Comparison of ENCODE assay signal across 8 mouse cellular contexts in genomic region chr8:95806461-95807191, GRCm38 (mm10). TPM values are rescaled to one million over a fixed set of nuclear protein-coding genes. Genes with fewer than 3 reads are reported as not detected.
A peak's percentile ranks its signal among the peaks of the same experiment; 100 is the strongest.
DNase-seq lines count a peak whose midpoint lies in the region; ATAC-seq and TF ChIP-seq lines count a peak whose summit lies in the region.

No protein-coding gene starts in this region.

- peaks cover 9% of the 10 kb centered on the region for H3K36me3 ChIP-seq in forebrain, embryonic 13.5 days (ENCODE audit: poor library complexity, severe bottlenecking)
- peaks cover 3% of the 10 kb centered on the region; the same call in 1 of the 2 replicates for H3K36me3 ChIP-seq in kidney, embryonic 16.5 days (ENCODE audit: insufficient read depth, low read length)
- no peaks in the 10 kb centered on the region for H3K36me3 ChIP-seq in midbrain, embryonic 15.5 days (replicated peaks)
- H3K36me3 ChIP-seq in thymus, adult 2 months (ENCODE audit: control insufficient read depth, insufficient read depth, low read length): no peaks in the 10 kb centered on the region

- H3K9ac ChIP-seq in forebrain, embryonic 13.5 days: peak overlapping the region; percentile 96
- peak overlapping the region; percentile 98 for H3K9ac ChIP-seq in kidney, embryonic 16.5 days (replicated peaks; ENCODE audit: low read length)
- peak overlapping the region; percentile 95 for H3K9ac ChIP-seq in midbrain, embryonic 15.5 days

- H3K27ac ChIP-seq in forebrain, embryonic 13.5 days: peak overlapping the region; percentile 86
- H3K27ac ChIP-seq in kidney, embryonic 16.5 days (ENCODE audit: low read length): peak overlapping the region; percentile 93
- H3K27ac ChIP-seq in midbrain, embryonic 15.5 days: peak overlapping the region; percentile 95
- H3K27ac ChIP-seq in thymus, adult 2 months (ENCODE audit: control insufficient read depth, insufficient read depth, low read length): peak overlapping the region; percentile 80

- no peaks in the 10 kb centered on the region for H3K27me3 ChIP-seq in forebrain, embryonic 13.5 days
- no peaks in the 10 kb centered on the region for H3K27me3 ChIP-seq in kidney, embryonic 16.5 days (ENCODE audit: insufficient read depth, low read length)
- no peaks in the 10 kb centered on the region for H3K27me3 ChIP-seq in midbrain, embryonic 15.5 days (replicated peaks)
- H3K27me3 ChIP-seq in thymus, adult 2 months (ENCODE audit: control insufficient read depth, insufficient read depth, low read length): no peaks in the 10 kb centered on the region

- DNase-seq in cerebellum, adult 11 months: peak; percentile 27
- no peak for DNase-seq in cerebellum, adult 18-20 months
- peak; percentile 14 for DNase-seq in retina, embryonic 14.5 days (ENCODE audit: low spot score)
- DNase-seq in retina, postnatal 1 day: no peak
- peak; percentile 69 for DNase-seq in thymus, adult 2 months

- H3K4me3 ChIP-seq in forebrain, embryonic 13.5 days: peak overlapping the region; percentile 98
- H3K4me3 ChIP-seq in kidney, embryonic 16.5 days (ENCODE audit: low read length): peak overlapping the region; percentile 92
- H3K4me3 ChIP-seq in midbrain, embryonic 15.5 days: peak overlapping the region; percentile 99
- peak overlapping the region; percentile 82 for H3K4me3 ChIP-seq in thymus, adult 2 months (ENCODE audit: control insufficient read depth, insufficient read depth, low read length)

- no peak for TF ChIP-seq CTCF in thymus, adult 2 months (IDR thresholded peaks at IDR 0.05; ENCODE audit: borderline replicate concordance, control insufficient read depth, extremely low read depth, insufficient read depth, low read length, poor library complexity)

- peaks cover 30% of the 10 kb centered on the region for H3K4me1 ChIP-seq in forebrain, embryonic 13.5 days
- peaks cover 21% of the 10 kb centered on the region for H3K4me1 ChIP-seq in kidney, embryonic 16.5 days (ENCODE audit: insufficient read depth, low read length)
- H3K4me1 ChIP-seq in midbrain, embryonic 15.5 days: peaks cover 21% of the 10 kb centered on the region
- peaks cover 11% of the 10 kb centered on the region for H3K4me1 ChIP-seq in thymus, adult 2 months (replicated peaks; ENCODE audit: control insufficient read depth, insufficient read depth, low read length)

- H3K4me2 ChIP-seq in forebrain, embryonic 13.5 days: peak overlapping the region; percentile 87
- peak overlapping the region; percentile 76 for H3K4me2 ChIP-seq in kidney, embryonic 16.5 days (replicated peaks; ENCODE audit: low read depth, low read length)
- peak overlapping the region; percentile 90 for H3K4me2 ChIP-seq in midbrain, embryonic 15.5 days

- H3K9me3 ChIP-seq in forebrain, embryonic 13.5 days (replicated peaks): no peaks in the 10 kb centered on the region
- no peaks in the 10 kb centered on the region for H3K9me3 ChIP-seq in kidney, embryonic 16.5 days (ENCODE audit: low read length)
- no peaks in the 10 kb centered on the region for H3K9me3 ChIP-seq in midbrain, embryonic 15.5 days

- TF ChIP-seq POLR2A in thymus, adult 2 months (IDR thresholded peaks at IDR 0.05; ENCODE audit: control insufficient read depth, extremely low read depth, insufficient read depth, low read length, poor library complexity): no peak; the same call in 1 of the 2 replicates

- under 1% methylated on average over 57 of the region's 69 CpGs for WGBS in forebrain, embryonic 13.5 days
- under 1% methylated on average over 58 of the region's 69 CpGs for WGBS in kidney, embryonic 16.5 days
- WGBS in midbrain, embryonic 15.5 days: under 1% methylated on average over 68 of the region's 69 CpGs
- under 1% methylated on average over 68 of the region's 69 CpGs for WGBS in thymus, adult 2 months

- no peak; the same call in 1 of the 2 replicates for ATAC-seq in forebrain, embryonic 13.5 days
- peak; percentile 4 for ATAC-seq in kidney, embryonic 16.5 days (ENCODE audit: low FRiP score, low TSS enrichment)
- no peak for ATAC-seq in midbrain, embryonic 15.5 days (replicated peaks)

RNA-seq across cellular contexts. Expression of gene Cnot1, which starts 0.6 kb away (rescaled TPM):
- 50.3 and 60.8 TPM in 2 replicates for polyA plus RNA-seq in forebrain, embryonic 13.5 days (2015; fragmentation: Nextera tagmentation; extraction: Ambion mirVana)
- 76.6 and 89.6 TPM in 2 replicates for polyA plus RNA-seq in kidney, embryonic 16.5 days (2015; fragmentation: Nextera tagmentation; extraction: Ambion mirVana)
- polyA plus RNA-seq in midbrain, embryonic 15.5 days (2015; fragmentation: Nextera tagmentation; extraction: Ambion mirVana): 48.8 and 50.8 TPM in 2 replicates
- polyA plus RNA-seq in thymus, adult 2 months (2012; rRNA removed): 229 and 247 TPM in 2 replicates

RNA-seq across cellular contexts. Expression of gene Sap18b, which starts 18.5 kb away (rescaled TPM):
- polyA plus RNA-seq in forebrain, embryonic 13.5 days (2015; fragmentation: Nextera tagmentation; extraction: Ambion mirVana): 282 and 343 TPM in 2 replicates
- 303 and 308 TPM in 2 replicates for polyA plus RNA-seq in kidney, embryonic 16.5 days (2015; fragmentation: Nextera tagmentation; extraction: Ambion mirVana)
- polyA plus RNA-seq in midbrain, embryonic 15.5 days (2015; fragmentation: Nextera tagmentation; extraction: Ambion mirVana): 196 and 201 TPM in 2 replicates
- 30.9 and 43.4 TPM in 2 replicates for polyA plus RNA-seq in thymus, adult 2 months (2012; rRNA removed)

RNA-seq across cellular contexts. Expression of gene Slc38a7, which starts 46.7 kb away (rescaled TPM):
- 19.8 and 21.9 TPM in 2 replicates for polyA plus RNA-seq in forebrain, embryonic 13.5 days (2015; fragmentation: Nextera tagmentation; extraction: Ambion mirVana)
- 19.2 and 19.7 TPM in 2 replicates for polyA plus RNA-seq in kidney, embryonic 16.5 days (2015; fragmentation: Nextera tagmentation; extraction: Ambion mirVana)
- polyA plus RNA-seq in midbrain, embryonic 15.5 days (2015; fragmentation: Nextera tagmentation; extraction: Ambion mirVana): 30.3 and 32.2 TPM in 2 replicates
- polyA plus RNA-seq in thymus, adult 2 months (2012; rRNA removed): 21.9 and 26.8 TPM in 2 replicates

Comparison
In these comparisons a context has a peak if more than half of its experiments do, and no peak if none do; other contexts are left out.
1. DNase-seq: peak in cerebellum, adult 11 months (single experiment), retina, embryonic 14.5 days (single experiment) and thymus, adult 2 months (single experiment); none in cerebellum, adult 18-20 months (0 of 2) and retina, postnatal 1 day (single experiment).
2. Peak in every context shown above with its lines, with median percentiles within 50 percentile points of each other: H3K27ac ChIP-seq, H3K4me2 ChIP-seq, H3K4me3 ChIP-seq and H3K9ac ChIP-seq.